Mouse (Mus musculus) heart, embryonic 12.5 days (tissue): ENCODE results near the gene Khdc3. TPM values are rescaled to one million over a fixed set of nuclear protein-coding genes. Genes with fewer than 3 reads are reported as not detected.

Source experiments
- ATAC-seq: fragments of 200-750 bp; cut with Nextera tagmentation; 2 replicates; pipeline ENCODE4 v1.8.0; 2017; ENCODE audit warnings: moderate TSS enrichment, moderate library complexity; ENCODE audit not compliant: insufficient number of reproducible peaks, low FRiP score
- H3K27ac ChIP-seq: fragments of 300-500 bp; sonication (generic); 2 replicates; pipeline ENCODE4 v1.5.1; 2016; ENCODE audit warnings: mild to moderate bottlenecking, moderate library complexity; ENCODE audit not compliant: poor library complexity, severe bottlenecking
- H3K27me3 ChIP-seq: fragments of 300-500 bp; sonication (generic); replicated peaks from 2 replicates; pipeline ENCODE4 v1.6.1; 2016; ENCODE audit warnings: mild to moderate bottlenecking, moderate library complexity
- H3K36me3 ChIP-seq: fragments of 300-500 bp; sonication (generic); 2 replicates; pipeline ENCODE4 v1.6.1; 2016; ENCODE audit warnings: mild to moderate bottlenecking, moderate library complexity
- H3K4me1 ChIP-seq: fragments of 300-500 bp; sonication (generic); replicated peaks from 2 replicates; pipeline ENCODE4 v1.6.1; 2016; ENCODE audit warnings: mild to moderate bottlenecking
- H3K4me2 ChIP-seq: fragments of 300-500 bp; sonication (generic); 2 replicates; pipeline ENCODE4 v1.6.1; 2016; ENCODE audit warnings: mild to moderate bottlenecking, moderate library complexity
- H3K4me3 ChIP-seq: fragments of 300-500 bp; sonication (generic); 2 replicates; pipeline ENCODE4 v1.5.1; 2016; ENCODE audit warnings: mild to moderate bottlenecking
- H3K9ac ChIP-seq: fragments of 300-500 bp; sonication (generic); 2 replicates; pipeline ENCODE4 v1.6.1; 2016; ENCODE audit warnings: mild to moderate bottlenecking, moderate library complexity
- H3K9me3 ChIP-seq: fragments of 300-500 bp; sonication (generic); replicated peaks from 2 replicates; pipeline ENCODE4 v1.6.1; 2016; ENCODE audit warnings: mild to moderate bottlenecking, moderate library complexity
- WGBS: fragments of 180-500 bp; shearing (Covaris S2); methylation state at CpG from one replicate; pipeline ENCODE4 v1.1.7; 2016; 5-methylcytosine and 5-hydroxymethylcytosine counted together
- polyA plus RNA-seq: library from polyadenylated mRNA; unstranded; fragments of >200 nt; fragmentation: Nextera tagmentation; extraction: Ambion mirVana; gene quantifications from 2 replicates; pipeline ENCODE4 v1.2.1, GENCODE M21; 2016

The Khdc3 gene
- polyA plus RNA-seq, 1 experiment from 2014 or later: not detected

GRCm38 (mm10) chr9:73079801-73080325, 21.8 kb upstream of the Khdc3 start:
- no peak for ATAC-seq
- WGBS: 41% methylated on average over 7 of the region's 7 CpGs
- H3K4me3 ChIP-seq: no peak overlapping the region
- H3K4me2 ChIP-seq: no peak overlapping the region
- no peaks in the 10 kb centered on the region for H3K4me1 ChIP-seq
- H3K36me3 ChIP-seq: no peaks in the 10 kb centered on the region
- no peak overlapping the region for H3K27ac ChIP-seq
- H3K27me3 ChIP-seq: no peaks in the 10 kb centered on the region
- no peaks in the 10 kb centered on the region for H3K9me3 ChIP-seq
- no peak overlapping the region for H3K9ac ChIP-seq

GRCm38 (mm10) chr9:73082291-73083000, 19.2 kb upstream of the Khdc3 start:
- Histone ChIP-seq H3K4me3 (no peak overlapping the region), H3K36me3 (no peaks in the 10 kb centered on the region), H3K9ac (no peak overlapping the region), H3K4me2 (no peak overlapping the region), H3K27me3 (no peaks in the 10 kb centered on the region), H3K27ac (no peak overlapping the region), H3K9me3 (no peaks in the 10 kb centered on the region), H3K4me1 (peaks cover 6% of the 10 kb centered on the region; the same call in 1 of the 2 replicates)
- WGBS: 74% methylated on average over 8 of the region's 8 CpGs
- no peak for ATAC-seq

GRCm38 (mm10) chr9:73083956-73084355, 17.7 kb upstream of the Khdc3 start:
- Histone ChIP-seq H3K9ac (no peak overlapping the region), H3K4me3 (no peak overlapping the region), H3K27ac (no peak overlapping the region), H3K4me1 (peaks cover 6% of the 10 kb centered on the region; the same call in 1 of the 2 replicates), H3K27me3 (no peaks in the 10 kb centered on the region), H3K36me3 (no peaks in the 10 kb centered on the region), H3K9me3 (no peaks in the 10 kb centered on the region), H3K4me2 (no peak overlapping the region)
- 54% methylated on average over 6 of the region's 6 CpGs for whole genome bisulfite sequencing
- ATAC-seq: no peak

- no peak for ATAC-seq
- no peaks in the 10 kb centered on the region for H3K9me3 ChIP-seq
- no peaks in the 10 kb centered on the region for H3K27me3 ChIP-seq
- 46% methylated on average over 6 of the region's 6 CpGs for WGBS
- no peak overlapping the region for H3K9ac ChIP-seq
- H3K4me1 ChIP-seq: peaks cover 6% of the 10 kb centered on the region; the same call in 1 of the 2 replicates
- no peak overlapping the region for H3K27ac ChIP-seq
- H3K4me3 ChIP-seq: no peak overlapping the region
- H3K4me2 ChIP-seq: no peak overlapping the region
- no peaks in the 10 kb centered on the region for H3K36me3 ChIP-seq
Measured at GRCm38 (mm10) chr9:73085845-73086244, 15.8 kb upstream of the Khdc3 start.

- Histone ChIP-seq H3K4me3 (no peak overlapping the region), H3K27me3 (no peaks in the 10 kb centered on the region), H3K4me2 (no peak overlapping the region), H3K9ac (no peak overlapping the region), H3K27ac (no peak overlapping the region), H3K4me1 (peaks cover 6% of the 10 kb centered on the region; the same call in 1 of the 2 replicates), H3K36me3 (no peaks in the 10 kb centered on the region), H3K9me3 (no peaks in the 10 kb centered on the region)
- ATAC-seq: no peak
- WGBS: 58% methylated on average over 8 of the region's 8 CpGs
Measured at GRCm38 (mm10) chr9:73087121-73087520, 14.5 kb upstream of the Khdc3 start.

GRCm38 (mm10) chr9:73087581-73087980, 14.1 kb upstream of the Khdc3 start:
- peaks cover 6% of the 10 kb centered on the region; the same call in 1 of the 2 replicates for H3K4me1 ChIP-seq
- no peak for ATAC-seq
- 66% methylated on average over 5 of the region's 5 CpGs for WGBS

GRCm38 (mm10) chr9:73089222-73089920, 12.3 kb upstream of the Khdc3 start:
- H3K27ac ChIP-seq: no peak overlapping the region
- H3K4me2 ChIP-seq: no peak overlapping the region
- H3K36me3 ChIP-seq: no peaks in the 10 kb centered on the region
- WGBS: 62% methylated on average over 16 of the region's 16 CpGs
- H3K9me3 ChIP-seq: no peaks in the 10 kb centered on the region
- no peak for ATAC-seq
- H3K4me3 ChIP-seq: no peak overlapping the region
- H3K27me3 ChIP-seq: peaks cover 2% of the 10 kb centered on the region; the same call in 1 of the 2 replicates
- H3K9ac ChIP-seq: no peak overlapping the region
- peaks cover 6% of the 10 kb centered on the region; the same call in 1 of the 2 replicates for H3K4me1 ChIP-seq

More at GRCm38 (mm10) chr9:73087581-73087980, 14.1 kb upstream of the Khdc3 start:
- Histone ChIP-seq H3K27me3 (no peaks in the 10 kb centered on the region; the same call in 1 of the 2 replicates), H3K4me3 (no peak overlapping the region), H3K9me3 (no peaks in the 10 kb centered on the region), H3K27ac (no peak overlapping the region), H3K4me2 (no peak overlapping the region), H3K36me3 (no peaks in the 10 kb centered on the region), H3K9ac (no peak overlapping the region)

- Histone ChIP-seq H3K9me3 (no peaks in the 10 kb centered on the region), H3K9ac (no peak overlapping the region), H3K4me1 (peaks cover 6% of the 10 kb centered on the region; the same call in 1 of the 2 replicates), H3K27me3 (peaks cover 8% of the 10 kb centered on the region), H3K27ac (no peak overlapping the region), H3K4me2 (no peak overlapping the region), H3K36me3 (no peaks in the 10 kb centered on the region), H3K4me3 (no peak overlapping the region)
- 77% methylated on average over 10 of the region's 10 CpGs for WGBS
- no peak for ATAC-seq
Measured at GRCm38 (mm10) chr9:73090121-73090520, 11.5 kb upstream of the Khdc3 start.

- H3K4me2 ChIP-seq: no peak overlapping the region
- ATAC-seq: no peak
- H3K4me1 ChIP-seq: no peaks in the 10 kb centered on the region
- H3K36me3 ChIP-seq: no peaks in the 10 kb centered on the region
- no peaks in the 10 kb centered on the region for H3K9me3 ChIP-seq
- H3K4me3 ChIP-seq: no peak overlapping the region
- H3K9ac ChIP-seq: no peak overlapping the region
- 0% methylated on average over 1 of the region's 1 CpGs for WGBS
- H3K27ac ChIP-seq: no peak overlapping the region
- peaks cover 12% of the 10 kb centered on the region for H3K27me3 ChIP-seq
Measured at GRCm38 (mm10) chr9:73091747-73092146, 9.9 kb upstream of the Khdc3 start.

GRCm38 (mm10) chr9:73094580-73094979, 7.1 kb upstream of the Khdc3 start:
- 54% methylated on average over 17 of the region's 17 CpGs for WGBS
- Histone ChIP-seq H3K27ac (no peak overlapping the region), H3K9ac (no peak overlapping the region), H3K27me3 (peaks cover 12% of the 10 kb centered on the region), H3K4me3 (no peak overlapping the region), H3K36me3 (no peaks in the 10 kb centered on the region), H3K9me3 (no peaks in the 10 kb centered on the region), H3K4me2 (no peak overlapping the region), H3K4me1 (no peaks in the 10 kb centered on the region)
- no peak for ATAC-seq

- H3K9me3 ChIP-seq: no peaks in the 10 kb centered on the region
- no peak overlapping the region for H3K4me2 ChIP-seq
- no peaks in the 10 kb centered on the region for H3K4me1 ChIP-seq
- H3K27ac ChIP-seq: no peak overlapping the region
- ATAC-seq: no peak
- no peak overlapping the region for H3K4me3 ChIP-seq
- H3K9ac ChIP-seq: no peak overlapping the region
- H3K36me3 ChIP-seq: no peaks in the 10 kb centered on the region
- WGBS: 71% methylated on average over 2 of the region's 2 CpGs
- peaks cover 30% of the 10 kb centered on the region for H3K27me3 ChIP-seq
Measured at GRCm38 (mm10) chr9:73097898-73098297, 3.7 kb upstream of the Khdc3 start.
